Mouse (Mus musculus) limb, embryonic 11.5 days (tissue): ENCODE results near the gene Uvrag. TPM values are rescaled to one million over a fixed set of nuclear protein-coding genes. Genes with fewer than 3 reads are reported as not detected.

Source experiments
- ATAC-seq: fragments of 200-750 bp; cut with Nextera tagmentation; 2 replicates; pipeline ENCODE4 v1.8.0; 2017; ENCODE audit warnings: low read depth; ENCODE audit not compliant: insufficient number of reproducible peaks, low FRiP score, low TSS enrichment
- DNase-seq: peaks from one replicate; pipeline ENCODE4 v3.0.0-alpha.2; 2015; ENCODE audit warnings: low spot score
- H3K27ac ChIP-seq: fragments of 300-500 bp; sonication (generic); replicated peaks from 2 replicates; pipeline ENCODE4 v1.5.1; 2014; ENCODE audit warnings: low read depth, mild to moderate bottlenecking, low read length
- H3K27me3 ChIP-seq: fragments of 300-500 bp; sonication (generic); 2 replicates; pipeline ENCODE4 v1.6.1; 2014; ENCODE audit warnings: mild to moderate bottlenecking, low read length, mixed read lengths; ENCODE audit not compliant: control insufficient read depth, insufficient read depth
- H3K36me3 ChIP-seq: fragments of 300-500 bp; sonication (generic); 2 replicates; pipeline ENCODE4 v1.6.1; 2014; ENCODE audit warnings: mild to moderate bottlenecking, low read length, moderate library complexity, mixed read lengths; ENCODE audit not compliant: control insufficient read depth, insufficient read depth
- H3K4me1 ChIP-seq: fragments of 300-500 bp; sonication (generic); 2 replicates; pipeline ENCODE4 v1.6.1; 2014; ENCODE audit warnings: low read length, mixed read lengths; ENCODE audit not compliant: control insufficient read depth, insufficient read depth
- H3K4me2 ChIP-seq: fragments of 300-500 bp; sonication (generic); 2 replicates; pipeline ENCODE4 v1.6.1; 2014; ENCODE audit warnings: low read depth, mild to moderate bottlenecking, moderate library complexity; ENCODE audit not compliant: severe bottlenecking
- H3K4me3 ChIP-seq: fragments of 300-500 bp; sonication (generic); 2 replicates; pipeline ENCODE4 v1.5.1; 2014; ENCODE audit warnings: low read depth, low read length
- H3K9ac ChIP-seq: fragments of 300-500 bp; sonication (generic); 2 replicates; pipeline ENCODE4 v1.6.1; 2014; ENCODE audit warnings: mild to moderate bottlenecking, low read length
- H3K9me3 ChIP-seq: fragments of 300-500 bp; sonication (generic); 2 replicates; pipeline ENCODE4 v1.6.1; 2016; ENCODE audit warnings: low read length; ENCODE audit not compliant: control insufficient read depth
- WGBS: fragments of 180-500 bp; shearing (Covaris S2); extraction: QIAGEN DNeasy Blood & Tissue Kit; methylation state at CpG from one replicate; pipeline ENCODE4 v1.1.7; 2014; 5-methylcytosine and 5-hydroxymethylcytosine counted together
- polyA plus RNA-seq: library from polyadenylated mRNA; unstranded; fragments of >200 nt; fragmentation: Nextera tagmentation; extraction: Ambion mirVana; gene quantifications from 2 replicates; pipeline ENCODE4 v1.2.1, GENCODE M21; 2014

The Uvrag gene
- polyA plus RNA-seq, 1 experiment from 2014 or later, result 11.8 TPM

GRCm38 (mm10) chr7:99091915-99092645, 48.9 kb downstream of the Uvrag start:
- ATAC-seq, result no peak
- no peak for DNase-seq
- Histone ChIP-seq H3K4me3 (no peak overlapping the region), H3K4me2 (no peak overlapping the region), H3K9ac (no peak overlapping the region), H3K27me3 (no peaks in the 10 kb centered on the region), H3K4me1 (no peaks in the 10 kb centered on the region), H3K27ac (no peak overlapping the region), H3K36me3 (no peaks in the 10 kb centered on the region; the same call in 1 of the 2 replicates), H3K9me3 (no peaks in the 10 kb centered on the region)
- 80% methylated on average over 17 of the region's 17 CpGs for WGBS

- H3K4me1 ChIP-seq, result no peaks in the 10 kb centered on the region
- no peak overlapping the region for H3K4me3 ChIP-seq
- no peaks in the 10 kb centered on the region for H3K27me3 ChIP-seq
- no peak overlapping the region for H3K9ac ChIP-seq
- H3K4me2 ChIP-seq, result no peak overlapping the region
- no peak for DNase-seq
- no peak overlapping the region for H3K27ac ChIP-seq
- H3K9me3 ChIP-seq, result no peaks in the 10 kb centered on the region
- no peaks in the 10 kb centered on the region; the same call in 1 of the 2 replicates for H3K36me3 ChIP-seq
- ATAC-seq, result no peak
- 72% methylated on average over 4 of the region's 4 CpGs for WGBS
Observed at GRCm38 (mm10) chr7:99089716-99090115, 51.2 kb downstream of the Uvrag start.

GRCm38 (mm10) chr7:99088576-99089346, 52.2 kb downstream of the Uvrag start:
- H3K4me2 ChIP-seq, result no peak overlapping the region
- no peak for DNase-seq

GRCm38 (mm10) chr7:99087581-99087980, 53.4 kb downstream of the Uvrag start:
- H3K36me3 ChIP-seq, result no peaks in the 10 kb centered on the region; the same call in 1 of the 2 replicates
- no peak overlapping the region for H3K27ac ChIP-seq
- no peak for ATAC-seq
- WGBS, result 80% methylated on average over 7 of the region's 7 CpGs
- no peak overlapping the region for H3K4me2 ChIP-seq
- no peak for DNase-seq
- H3K9ac ChIP-seq, result no peak overlapping the region
- H3K27me3 ChIP-seq, result no peaks in the 10 kb centered on the region
- no peak overlapping the region for H3K4me3 ChIP-seq
- H3K9me3 ChIP-seq, result no peaks in the 10 kb centered on the region
- no peaks in the 10 kb centered on the region for H3K4me1 ChIP-seq

More at GRCm38 (mm10) chr7:99088576-99089346, 52.2 kb downstream of the Uvrag start:
- Histone ChIP-seq H3K4me3 (no peak overlapping the region), H3K9me3 (no peaks in the 10 kb centered on the region), H3K27ac (no peak overlapping the region), H3K27me3 (no peaks in the 10 kb centered on the region), H3K9ac (no peak overlapping the region), H3K4me1 (no peaks in the 10 kb centered on the region), H3K36me3 (no peaks in the 10 kb centered on the region; the same call in 1 of the 2 replicates)
- no peak for ATAC-seq
- 96% methylated on average over 10 of the region's 10 CpGs for WGBS

GRCm38 (mm10) chr7:99086646-99087443, 54.1 kb downstream of the Uvrag start:
- WGBS, result 86% methylated on average over 9 of the region's 9 CpGs
- DNase-seq, result no peak
- no peaks in the 10 kb centered on the region for H3K9me3 ChIP-seq

GRCm38 (mm10) chr7:99085249-99085648, 55.7 kb downstream of the Uvrag start:
- Histone ChIP-seq H3K36me3 (no peaks in the 10 kb centered on the region; the same call in 1 of the 2 replicates), H3K9me3 (no peaks in the 10 kb centered on the region), H3K27ac (no peak overlapping the region), H3K4me1 (no peaks in the 10 kb centered on the region), H3K4me3 (no peak overlapping the region), H3K27me3 (no peaks in the 10 kb centered on the region), H3K4me2 (no peak overlapping the region), H3K9ac (no peak overlapping the region)
- WGBS, result 84% methylated on average over 3 of the region's 3 CpGs
- ATAC-seq, result no peak
- no peak for DNase-seq

More at GRCm38 (mm10) chr7:99086646-99087443, 54.1 kb downstream of the Uvrag start:
- Histone ChIP-seq H3K27ac (no peak overlapping the region), H3K36me3 (no peaks in the 10 kb centered on the region; the same call in 1 of the 2 replicates), H3K4me1 (no peaks in the 10 kb centered on the region), H3K4me2 (no peak overlapping the region), H3K27me3 (no peaks in the 10 kb centered on the region), H3K4me3 (no peak overlapping the region), H3K9ac (no peak overlapping the region)
- no peak for ATAC-seq

- ATAC-seq (no peak), DNase-seq (peak; percentile 84)
- Histone ChIP-seq H3K4me1 (no peaks in the 10 kb centered on the region), H3K9ac (no peak overlapping the region), H3K4me3 (no peak overlapping the region), H3K36me3 (no peaks in the 10 kb centered on the region), H3K4me2 (no peak overlapping the region), H3K27me3 (no peaks in the 10 kb centered on the region), H3K9me3 (no peaks in the 10 kb centered on the region), H3K27ac (no peak overlapping the region)
- 36% methylated on average over 4 of the region's 4 CpGs for WGBS
Observed at GRCm38 (mm10) chr7:99079522-99079921, 61.4 kb downstream of the Uvrag start.

GRCm38 (mm10) chr7:99078805-99079204, 62.1 kb downstream of the Uvrag start:
- DNase-seq (no peak), ATAC-seq (no peak)
- H3K9ac ChIP-seq, result no peak overlapping the region
- H3K4me1 ChIP-seq, result no peaks in the 10 kb centered on the region
- no peaks in the 10 kb centered on the region for H3K36me3 ChIP-seq
- H3K27ac ChIP-seq, result no peak overlapping the region
- WGBS, result 92% methylated on average over 6 of the region's 6 CpGs
- no peaks in the 10 kb centered on the region for H3K9me3 ChIP-seq
- H3K4me2 ChIP-seq, result no peak overlapping the region
- H3K4me3 ChIP-seq, result no peak overlapping the region
- H3K27me3 ChIP-seq, result no peaks in the 10 kb centered on the region
